Mouse (Mus musculus): ENCODE results near the gene A030014E15Rik.
"Not testable (repeated sequence)": the region's sequence is repeated elsewhere in the genome, so short reads cannot be mapped to it uniquely, and the experiment has no call there.

Gene A030014E15Rik

DNA sequence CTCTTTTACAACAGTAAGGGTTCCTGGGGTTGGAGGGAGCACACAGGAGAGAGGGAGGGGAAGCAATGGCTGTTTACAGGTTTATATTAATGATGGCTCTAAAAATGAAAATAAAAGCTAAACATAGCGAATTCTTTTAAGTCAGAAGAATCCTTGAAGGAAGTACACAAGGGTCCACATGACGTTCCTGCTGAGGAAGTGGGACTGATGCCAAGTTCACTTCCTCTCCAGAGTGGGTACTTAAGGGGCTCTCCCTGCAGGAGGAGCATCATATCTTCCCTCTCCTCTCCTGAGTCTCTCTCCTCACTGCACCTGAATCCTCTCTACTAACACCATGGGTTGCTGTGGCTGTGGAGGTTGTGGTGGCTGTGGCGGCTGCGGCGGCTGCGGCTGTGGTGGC lies at the start of gene A030014E15Rik:
Gene A030014E15Rik, plus strand, starts transcription at position 268 of the 400 bp plus-strand sequence.
- no peak for DNase-seq (ENCODE audit: low read depth)

DNA sequence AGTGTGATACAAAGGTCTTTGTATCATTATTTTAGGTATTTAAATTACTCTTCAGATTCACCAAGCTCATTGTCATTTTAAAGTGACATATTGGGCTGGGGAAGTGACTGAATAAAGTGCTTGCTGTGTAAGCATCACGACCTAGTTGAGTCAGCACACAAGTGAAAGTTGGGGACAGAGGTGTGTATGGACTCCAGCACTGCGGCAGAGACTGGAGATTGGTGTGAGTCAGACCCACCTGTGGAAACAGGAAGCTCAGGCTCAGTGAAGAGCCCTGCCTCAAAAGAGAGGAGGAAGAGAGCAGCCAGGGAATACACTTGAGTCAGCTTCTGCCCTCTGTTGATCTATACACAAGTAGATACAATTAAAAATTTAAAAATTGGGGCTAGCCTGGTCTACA lies 45.5 kb upstream of the A030014E15Rik start:
- peak; percentile 61 for DNase-seq (ENCODE audit: low read depth)

DNA sequence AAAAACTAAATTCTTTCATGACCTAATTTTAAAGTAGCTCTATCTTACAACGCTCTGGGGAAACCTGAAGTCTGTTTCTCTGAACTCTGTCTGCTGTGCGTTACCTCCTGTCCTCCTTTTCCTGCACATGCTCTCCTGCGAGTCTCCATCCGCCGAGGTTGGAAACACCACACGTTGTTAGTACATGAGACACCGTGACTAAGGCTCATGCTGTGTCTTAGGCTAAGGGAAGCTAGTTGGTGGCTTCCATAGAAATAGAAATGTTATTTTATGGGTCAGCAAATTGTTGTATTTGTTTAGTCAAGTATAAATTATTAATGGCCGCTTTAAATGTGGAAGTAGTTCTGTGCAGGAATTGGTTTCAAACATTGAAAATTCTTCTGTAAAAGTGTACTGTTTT lies 44.5 kb upstream of the A030014E15Rik start:
- no peak for DNase-seq (ENCODE audit: low read depth)

DNA sequence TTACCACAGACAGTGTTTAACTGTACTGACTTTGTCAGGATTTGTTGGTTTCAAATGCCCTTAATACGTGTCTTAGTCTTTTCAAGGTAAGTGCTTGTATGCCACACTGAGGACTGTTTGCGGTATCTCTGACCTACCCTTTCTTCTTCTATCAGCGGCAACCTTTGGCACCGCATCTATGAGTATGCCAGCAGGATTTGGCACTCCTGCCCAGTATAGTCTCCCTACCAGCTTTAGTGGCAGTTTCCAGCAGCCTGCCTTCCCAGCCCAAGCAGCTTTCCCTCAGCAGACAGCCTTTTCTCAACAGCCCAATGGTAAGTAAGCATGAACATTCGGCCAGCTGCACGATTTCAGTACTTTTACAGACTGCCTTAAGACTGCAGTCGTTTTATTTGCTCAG lies 31.4 kb upstream of the A030014E15Rik start:
- DNase-seq (ENCODE audit: low read depth) = no peak

DNA sequence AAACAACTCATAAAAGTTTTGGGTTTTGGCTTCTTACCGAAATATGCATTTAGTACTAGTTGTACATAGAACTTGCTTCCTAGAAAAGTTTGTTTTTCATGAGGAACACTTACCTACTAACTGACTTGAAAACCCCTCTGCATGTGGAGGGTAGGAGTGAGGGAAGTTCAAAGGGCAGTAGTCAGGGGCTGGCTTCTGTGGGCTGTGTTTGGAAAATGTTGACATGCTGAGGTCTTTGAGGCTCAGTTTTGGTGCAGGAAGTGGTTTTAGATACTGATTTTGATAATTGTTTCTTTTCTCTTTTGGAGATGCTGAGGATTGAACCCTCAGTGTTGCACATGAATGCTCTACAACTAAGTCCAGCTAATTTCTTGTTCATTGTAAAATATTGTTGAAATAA lies 24.1 kb upstream of the A030014E15Rik start:
- DNase-seq (ENCODE audit: low read depth) = peak; percentile 65

DNA sequence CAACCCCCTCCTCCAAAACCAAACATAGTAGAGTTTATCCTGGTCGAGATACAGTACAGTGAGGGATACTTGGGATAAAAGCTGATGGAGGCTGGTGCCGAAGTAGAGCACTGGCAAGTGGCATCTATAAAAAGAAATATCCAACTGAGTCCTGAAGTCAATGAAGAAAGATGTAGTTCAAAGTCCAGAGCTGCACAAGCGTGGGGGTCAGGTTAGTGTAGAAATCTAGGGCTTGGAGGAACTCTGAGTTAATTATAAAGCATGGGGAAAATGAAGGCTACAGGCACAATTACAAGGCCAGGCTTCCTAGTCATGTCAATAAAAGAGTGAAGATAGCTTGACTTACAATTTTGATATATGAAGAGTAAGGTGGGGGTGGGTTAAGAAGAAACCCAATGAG lies 23.5 kb upstream of the A030014E15Rik start:
- DNase-seq (ENCODE audit: low read depth) = no peak

GRCm38 (mm10) chr1:82905886-82906285 lies 18.8 kb upstream of the A030014E15Rik start:
- DNase-seq (ENCODE audit: low read depth) = no peak

DNA sequence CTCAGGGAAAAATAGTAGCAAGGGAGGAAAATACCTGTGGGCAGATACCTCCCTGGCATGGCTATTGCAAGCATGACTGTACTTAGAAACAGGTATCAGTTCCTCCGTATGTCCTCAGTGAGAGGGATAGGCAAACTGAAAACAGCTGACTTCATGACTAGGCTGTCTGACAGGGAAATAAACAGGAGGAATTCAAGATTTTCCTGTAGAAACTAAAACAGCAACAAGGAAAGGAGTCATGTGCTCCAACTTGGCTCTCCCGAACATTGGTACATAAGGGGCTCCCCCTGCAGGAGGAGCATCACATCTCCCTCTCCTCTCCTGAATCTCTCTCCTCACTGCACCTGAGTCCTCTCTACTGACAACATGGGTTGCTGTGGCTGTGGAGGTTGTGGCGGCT lies 11.7 kb upstream of the A030014E15Rik start, which contains the start of gene A030005L19Rik:
Gene A030005L19Rik, plus strand, starts transcription at position 301 of the 400 bp plus-strand sequence.
- no peak for DNase-seq (ENCODE audit: low read depth)

- DNase-seq (ENCODE audit: low read depth) = not testable (repeated sequence)
Measured at GRCm38 (mm10) chr1:82913434-82913833, 11.3 kb upstream of the A030014E15Rik start.

- DNase-seq (ENCODE audit: low read depth) = not testable (repeated sequence)
Measured at GRCm38 (mm10) chr1:82930558-82930957, 5.8 kb downstream of the A030014E15Rik start.

GRCm38 (mm10) chr1:82931326-82931725 lies 6.6 kb downstream of the A030014E15Rik start, which contains the start of gene Gm6217:
Gene Gm6217 (minus strand): TSS chr1:82931399.
- not testable (repeated sequence) for DNase-seq (ENCODE audit: low read depth)

DNA sequence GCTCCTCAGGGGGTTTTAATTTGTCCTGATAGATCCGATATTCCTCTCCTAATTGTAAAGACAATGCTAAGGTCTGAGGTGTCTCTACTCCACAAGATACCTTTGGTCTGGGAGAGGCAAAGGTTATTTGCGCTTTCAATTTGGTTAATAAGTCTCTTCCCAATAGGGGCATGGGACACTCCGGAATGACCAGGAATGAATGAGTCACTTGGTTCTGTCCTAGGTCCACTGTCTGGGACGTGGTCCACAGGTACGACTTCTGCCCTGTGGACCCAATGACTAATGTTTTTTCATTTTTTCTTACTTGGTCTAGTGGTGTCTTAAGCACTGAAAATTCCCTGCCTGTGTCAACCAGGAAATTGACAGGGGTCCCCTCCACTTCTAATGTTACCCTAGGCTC lies 13.9 kb downstream of the A030014E15Rik start:
- DNase-seq (ENCODE audit: low read depth) = no peak

GRCm38 (mm10) chr1:82942505-82942904 lies 17.8 kb downstream of the A030014E15Rik start:
- not testable (repeated sequence) for DNase-seq (ENCODE audit: low read depth)

- DNase-seq (ENCODE audit: low read depth) = not testable (repeated sequence)
Measured at GRCm38 (mm10) chr1:82943295-82943694, 18.6 kb downstream of the A030014E15Rik start, which contains the start of gene A030003K21Rik. Gene A030003K21Rik (minus strand): TSS chr1:82943388.

DNA sequence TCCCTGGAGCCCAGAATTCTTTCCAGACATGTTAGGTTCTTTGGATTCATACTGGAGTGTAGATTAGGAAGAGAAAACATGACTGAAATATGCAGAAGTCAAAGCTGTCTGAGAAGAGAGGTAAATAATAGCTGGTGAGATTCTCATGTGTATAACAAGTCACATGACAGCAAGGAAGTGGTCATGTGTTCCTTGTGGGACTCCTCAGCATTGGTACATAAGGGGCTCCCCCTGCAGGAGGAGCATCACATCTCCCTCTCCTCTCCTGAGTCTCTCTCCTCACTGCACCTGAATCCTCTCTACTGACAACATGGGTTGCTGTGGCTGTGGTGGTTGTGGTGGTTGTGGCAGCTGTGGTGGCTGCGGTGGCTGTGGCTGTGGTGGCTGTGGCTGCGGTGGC lies 21.3 kb downstream of the A030014E15Rik start:
- DNase-seq (ENCODE audit: low read depth) = not testable (repeated sequence)

- DNase-seq (ENCODE audit: low read depth) = no peak
Measured at GRCm38 (mm10) chr1:82948601-82949000, 23.9 kb downstream of the A030014E15Rik start.

DNA sequence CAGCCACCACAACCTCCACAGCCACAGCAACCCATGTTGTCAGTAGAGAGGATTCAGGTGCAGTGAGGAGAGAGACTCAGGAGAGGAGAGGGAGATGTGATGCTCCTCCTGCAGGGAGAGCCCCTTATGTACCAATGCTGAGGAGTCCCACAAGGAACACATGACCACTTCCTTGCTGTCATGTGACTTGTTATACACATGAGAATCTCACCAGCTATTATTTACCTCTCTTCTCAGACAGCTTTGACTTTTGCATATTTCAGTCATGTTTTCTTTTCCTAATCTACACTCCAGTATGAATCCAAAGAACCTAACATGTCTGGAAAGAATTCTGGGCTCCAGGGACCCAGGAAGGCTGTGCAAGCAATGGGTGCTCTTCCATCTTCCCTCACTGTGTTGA lies 31.2 kb downstream of the A030014E15Rik start, which contains the start of gene Gm7544:
Gene Gm7544, minus strand, starts transcription at position 101 of the 400 bp plus-strand sequence.
- not testable (repeated sequence) for DNase-seq (ENCODE audit: low read depth)

- DNase-seq (ENCODE audit: low read depth) = no peak
Measured at GRCm38 (mm10) chr1:82959870-82960385, 35.2 kb downstream of the A030014E15Rik start, which contains the start of gene Gm47955. Gene Gm47955 (plus strand): TSS chr1:82960286.

DNA sequence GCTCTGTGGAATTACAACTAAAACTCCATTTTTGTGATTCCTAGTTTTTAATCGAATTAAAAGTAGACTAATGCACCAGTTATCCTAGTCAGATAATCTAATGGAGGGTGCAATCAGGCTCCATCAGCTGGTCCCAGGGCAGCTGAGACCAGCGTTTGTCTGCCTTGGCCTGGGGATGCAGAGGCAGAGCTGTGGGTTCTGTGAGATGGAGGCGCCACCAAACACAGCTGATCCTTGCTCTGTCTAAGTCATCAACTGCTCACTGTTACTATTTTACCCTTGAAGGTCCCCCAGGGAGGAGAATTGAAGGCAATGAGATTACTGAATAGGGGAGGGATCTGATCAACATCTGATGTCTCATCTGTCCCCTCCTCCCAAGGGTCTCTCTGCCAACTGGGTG lies 41.7 kb downstream of the A030014E15Rik start:
- no peak for DNase-seq (ENCODE audit: low read depth)

DNA sequence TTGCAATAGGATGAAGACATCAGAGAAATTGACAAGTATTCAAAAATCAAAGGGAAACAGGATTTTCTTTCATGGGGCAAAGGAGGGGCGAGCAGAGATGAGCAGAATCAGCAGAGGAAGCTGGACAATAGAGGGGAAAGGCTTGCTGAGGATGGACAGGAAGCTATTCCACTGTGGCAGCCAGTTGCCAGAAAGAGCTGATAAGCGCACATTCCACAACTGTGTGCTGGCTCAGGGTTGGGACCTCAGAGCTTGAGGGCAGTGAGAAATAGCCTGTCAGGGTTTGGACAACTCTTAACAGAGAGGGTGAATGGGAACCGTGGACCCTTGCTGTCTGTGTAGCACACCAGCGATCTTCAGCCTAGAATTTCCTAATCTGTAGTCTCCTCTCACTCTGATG lies 47.3 kb downstream of the A030014E15Rik start:
- DNase-seq (ENCODE audit: low read depth) = no peak

GRCm38 (mm10) chr1:82973244-82973643 lies 48.5 kb downstream of the A030014E15Rik start:
- DNase-seq (ENCODE audit: low read depth) = peak; percentile 32

DNA sequence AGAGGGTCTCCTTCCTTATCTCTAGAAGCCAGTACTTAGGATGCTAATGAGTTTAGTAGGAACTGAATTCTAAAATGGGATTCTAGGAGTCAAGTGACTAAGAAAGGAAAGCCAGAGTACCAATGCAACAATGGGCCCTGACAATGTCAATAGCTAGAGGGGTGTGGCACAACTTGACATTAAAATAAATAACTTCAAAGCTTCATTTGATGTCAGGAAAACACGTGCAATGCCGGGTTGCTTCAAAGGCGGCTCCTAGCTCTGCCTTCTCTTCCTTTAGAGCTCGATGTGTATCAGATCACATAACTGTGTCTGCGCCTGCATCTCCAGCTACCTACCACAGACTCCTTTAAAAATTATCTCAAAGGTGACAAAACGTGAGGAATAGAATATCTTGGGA lies 49.2 kb downstream of the A030014E15Rik start:
- peak; percentile 49 for DNase-seq (ENCODE audit: low read depth)

DNA sequence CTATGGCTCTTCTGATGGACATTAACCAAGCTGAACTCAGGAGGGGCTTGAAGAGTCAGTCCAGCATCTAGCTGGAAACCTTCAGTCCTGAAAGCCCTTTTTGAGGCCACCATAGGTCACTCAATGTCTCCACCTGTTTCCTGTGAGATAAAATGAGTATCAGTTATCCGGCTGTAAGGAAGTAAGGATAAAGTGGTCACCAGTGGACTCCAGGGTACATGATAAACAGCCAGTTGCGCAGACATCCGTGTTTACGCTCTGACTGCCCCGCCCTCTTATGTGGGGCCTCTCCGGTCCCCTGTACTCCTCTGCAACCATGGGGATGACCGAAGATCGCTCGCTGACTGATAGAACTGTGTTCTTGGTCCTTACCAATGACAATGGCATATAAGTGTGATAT lies 49.6 kb downstream of the A030014E15Rik start:
- no peak for DNase-seq (ENCODE audit: low read depth)
